Mouse (Mus musculus) large intestine, adult 2 months (tissue): ENCODE measurements around the gene Ikzf2. TPM values are rescaled to one million over a fixed set of nuclear protein-coding genes. Genes with fewer than 3 reads are reported as not detected.

Source experiments
- polyA plus RNA-seq: library from polyadenylated mRNA; depleted of rRNA; stranded (reverse); fragments of >200 nt; gene quantifications from 2 replicates; pipeline ENCODE4 v1.2.3, GENCODE M21; 2012; rRNA removed

The Ikzf2 gene
- polyA plus RNA-seq, 1 experiment = 0.36 TPM

Other genes starting within 250 kb of the Ikzf2 start
- gene Spag16, start 139.7 kb upstream of the Ikzf2 start, polyA plus RNA-seq = not detected in 2 replicates